Mouse (Mus musculus) gastrocnemius, postnatal 25 days (tissue): Measurements from ENCODE around the gene Hoxb8. TPM values are rescaled to one million over a fixed set of nuclear protein-coding genes. Genes with fewer than 3 reads are reported as not detected.

ENCODE experiments used
- DNase-seq: peaks from one replicate; pipeline ENCODE4 v3.0.0; 2022
- total RNA-seq, 2 experiments: library from RNA; stranded (reverse); gene quantifications; 1 replicate in 1 of 2; 2 replicates in 1 of 2; pipeline ENCODE4 v1.2.3; 2021

Gene Hoxb8
- total RNA-seq, 2 experiments from 2014 or later: 0.28 to 0.46 TPM

DNA sequence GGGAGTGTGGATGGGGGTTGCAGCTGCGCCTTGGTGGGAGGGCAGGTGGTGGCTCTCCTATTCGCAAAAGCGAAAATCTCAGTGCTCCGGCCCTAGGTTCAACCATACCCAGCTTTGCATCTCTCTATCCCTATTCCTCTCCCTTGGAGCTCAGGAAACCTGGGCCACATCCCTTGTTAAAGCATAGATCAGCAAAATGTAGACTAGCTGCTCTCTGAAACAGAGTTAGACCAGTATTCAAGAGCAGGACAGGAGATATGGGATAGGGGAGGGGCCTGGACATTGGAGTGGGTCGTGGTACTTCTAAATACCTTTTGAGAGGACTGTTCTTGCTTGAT lies 33.6 kb downstream of the Hoxb8 start:
- DNase-seq: no peak

DNA sequence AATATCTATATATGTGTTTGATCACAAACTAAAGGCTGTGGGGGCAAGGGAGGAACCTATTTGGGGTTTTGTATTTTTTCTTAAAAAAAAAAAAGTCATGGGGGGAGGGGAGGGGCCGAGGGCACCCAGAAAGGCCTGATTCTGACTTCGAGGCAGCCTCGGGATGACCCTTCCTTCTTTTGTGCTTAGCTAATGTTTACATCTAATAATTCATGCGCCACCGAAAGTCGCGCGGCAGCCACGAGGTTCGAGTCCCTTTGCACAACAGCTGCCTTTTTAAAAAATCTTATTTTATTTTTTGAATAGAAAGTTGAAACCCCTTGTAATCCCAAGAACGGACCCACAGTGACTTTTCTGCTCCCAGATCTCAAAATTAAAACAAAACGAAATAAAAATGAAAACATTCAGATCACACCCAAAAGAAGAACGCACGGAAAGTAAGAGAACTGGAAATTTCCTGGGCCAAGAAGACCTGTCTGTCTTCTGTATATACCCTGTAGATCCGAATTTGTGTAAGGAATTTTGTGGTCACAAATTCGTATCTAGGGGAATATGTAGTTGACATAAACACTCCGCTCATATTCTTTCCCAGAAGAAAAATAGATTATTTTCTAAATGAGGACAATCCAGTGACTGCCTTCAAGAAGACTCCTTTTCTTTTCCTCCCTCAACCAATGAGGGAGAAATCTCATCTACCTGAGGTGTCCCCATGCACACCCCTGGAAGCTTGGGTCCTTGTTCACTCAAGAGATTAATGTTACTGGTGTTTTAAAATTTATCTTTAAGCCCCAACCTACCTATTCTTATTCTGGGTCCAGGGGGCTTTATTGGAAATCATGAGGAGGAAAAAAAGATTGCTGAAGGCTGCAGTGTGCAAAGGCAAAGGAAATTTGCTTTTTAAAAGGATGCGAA lies 35.2 kb downstream of the Hoxb8 start:
- DNase-seq: no peak

DNA sequence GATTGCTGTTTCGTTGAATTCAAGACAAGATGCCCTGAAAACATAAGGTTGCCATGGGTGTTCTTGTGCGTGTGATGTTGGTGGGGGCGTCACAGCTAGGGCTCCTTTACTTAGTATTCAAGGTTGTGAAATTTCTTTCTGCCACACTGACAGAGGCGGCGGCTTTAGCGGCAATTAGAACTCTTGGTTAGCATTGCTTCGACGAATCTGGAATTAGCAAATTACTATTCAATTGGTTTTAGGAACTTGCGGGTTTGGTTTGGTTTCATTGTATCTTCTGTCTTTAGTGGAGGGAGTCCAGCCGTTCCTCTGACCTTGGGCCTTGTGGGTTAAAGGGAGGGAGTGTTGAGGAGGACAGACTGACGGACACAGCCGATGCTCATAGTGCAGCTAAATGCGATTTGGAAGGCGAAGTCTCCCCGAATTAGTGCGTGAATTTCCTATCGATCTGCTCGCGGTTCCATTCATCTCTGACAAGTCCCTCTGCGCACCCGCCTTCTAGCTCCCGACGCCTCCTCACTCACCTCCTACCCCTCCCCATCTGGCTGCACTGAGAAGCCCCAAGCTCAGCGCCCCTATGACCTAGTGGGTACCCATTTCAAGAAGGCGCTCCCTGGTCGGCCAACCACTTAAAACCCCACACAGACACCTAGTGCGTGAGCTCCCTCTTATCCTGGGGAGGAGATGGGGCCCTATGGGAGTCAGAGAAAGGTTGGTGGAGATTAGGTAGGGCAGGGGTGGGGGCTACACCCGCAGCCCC lies 36.1 kb downstream of the Hoxb8 start, which contains the start of gene Hoxb4:
Hoxb4 (plus strand) TSS at position 660 of the 760 bp plus-strand sequence.
- DNase-seq: no peak

DNA sequence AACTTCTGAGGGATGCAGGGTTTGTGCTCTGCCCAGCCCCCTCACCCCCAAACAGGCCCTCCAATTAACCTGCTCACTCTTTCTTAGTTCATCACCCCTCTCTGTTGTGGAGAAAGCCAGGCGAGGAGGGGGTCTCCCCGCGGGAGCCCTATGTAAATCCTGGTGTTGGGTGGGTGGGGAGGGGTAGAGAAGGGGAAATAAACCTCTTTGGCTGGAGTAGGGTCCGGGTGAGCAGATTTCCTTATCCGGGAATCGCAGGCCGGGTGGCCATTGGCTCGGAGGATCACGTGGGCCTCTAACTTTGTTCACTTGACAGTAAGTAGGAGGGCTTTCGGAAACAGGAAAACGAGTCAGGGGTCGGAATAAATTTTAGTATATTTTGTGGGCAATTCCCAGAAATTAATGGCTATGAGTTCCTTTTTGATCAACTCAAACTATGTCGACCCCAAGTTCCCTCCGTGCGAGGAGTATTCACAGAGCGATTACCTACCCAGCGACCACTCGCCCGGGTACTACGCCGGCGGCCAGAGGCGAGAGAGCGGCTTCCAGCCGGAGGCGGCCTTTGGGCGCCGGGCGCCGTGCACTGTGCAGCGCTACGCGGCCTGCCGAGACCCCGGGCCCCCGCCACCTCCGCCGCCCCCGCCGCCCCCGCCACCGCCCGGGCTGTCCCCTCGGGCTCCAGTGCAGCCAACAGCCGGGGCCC lies 36.8 kb downstream of the Hoxb8 start:
- DNase-seq: peak; percentile 38

DNA sequence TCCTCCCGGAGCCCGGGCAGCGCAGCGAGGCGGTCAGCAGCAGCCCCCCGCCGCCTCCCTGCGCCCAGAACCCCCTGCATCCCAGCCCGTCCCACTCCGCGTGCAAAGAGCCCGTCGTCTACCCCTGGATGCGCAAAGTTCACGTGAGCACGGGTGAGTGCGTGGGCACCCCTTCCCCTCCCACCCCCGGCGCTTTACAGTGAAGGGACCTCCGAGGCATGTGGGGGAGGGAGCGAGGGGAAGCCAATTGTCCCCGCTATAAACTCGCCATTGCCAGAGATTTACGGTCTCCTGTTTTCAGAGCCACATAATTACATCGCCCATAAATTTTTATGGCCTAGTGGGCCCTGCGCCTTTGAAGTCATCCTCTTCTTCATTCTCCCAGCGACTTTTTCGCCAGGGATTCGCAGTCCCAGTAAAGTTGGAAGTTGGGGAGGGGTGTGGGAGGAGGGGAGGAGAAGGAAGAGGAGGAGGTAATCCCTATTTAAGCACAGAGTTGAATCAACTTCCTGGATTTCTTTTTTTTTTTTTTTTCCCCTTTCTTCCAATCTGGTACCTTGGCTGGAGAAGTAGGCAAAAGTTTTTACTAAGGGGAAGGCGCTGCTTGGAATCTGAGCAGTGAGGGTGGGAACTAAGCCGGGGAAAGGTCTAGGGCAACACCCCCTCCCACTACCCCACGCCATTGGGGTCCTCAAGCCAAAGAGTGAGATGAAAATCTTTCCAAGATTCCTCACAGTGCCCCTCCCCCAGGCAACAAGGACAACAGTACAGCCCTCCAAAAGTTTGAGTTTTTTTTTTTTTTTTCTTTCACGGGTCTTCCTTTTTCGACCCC lies 37.6 kb downstream of the Hoxb8 start:
- DNase-seq: no peak

DNA sequence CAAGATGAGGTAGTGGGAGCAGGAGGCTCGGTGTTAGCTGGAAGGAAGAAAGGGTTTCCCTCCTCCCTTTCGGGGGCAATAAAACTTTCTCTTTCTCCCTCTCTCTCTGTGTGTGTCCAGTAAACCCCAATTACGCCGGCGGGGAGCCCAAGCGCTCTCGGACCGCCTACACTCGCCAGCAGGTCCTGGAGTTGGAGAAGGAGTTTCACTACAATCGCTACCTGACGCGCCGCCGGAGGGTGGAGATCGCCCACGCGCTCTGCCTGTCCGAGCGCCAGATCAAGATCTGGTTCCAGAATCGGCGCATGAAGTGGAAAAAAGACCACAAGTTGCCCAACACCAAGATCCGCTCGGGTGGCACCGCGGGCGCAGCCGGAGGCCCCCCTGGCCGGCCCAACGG lies 38.2 kb downstream of the Hoxb8 start:
- DNase-seq: no peak

DNA sequence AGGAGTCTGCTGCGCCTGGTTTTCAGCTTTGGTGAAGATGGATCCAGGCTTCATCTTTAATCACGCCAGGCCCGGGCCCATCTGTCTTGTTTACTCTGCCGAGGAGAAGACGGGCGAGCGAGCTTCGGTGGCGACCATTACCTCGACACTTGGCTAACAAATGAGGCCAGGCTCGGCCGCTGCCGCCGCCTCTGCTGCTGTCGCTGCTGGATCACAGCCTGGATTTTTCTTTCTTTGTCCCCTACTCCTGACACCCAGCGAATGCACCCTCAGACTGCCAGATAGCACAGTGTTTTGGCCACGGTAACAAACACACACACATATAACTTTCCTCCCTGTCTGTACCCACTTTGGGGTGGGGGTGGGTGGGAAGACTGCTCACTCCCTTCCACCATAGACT lies 39.0 kb downstream of the Hoxb8 start:
- no peak for DNase-seq

DNA sequence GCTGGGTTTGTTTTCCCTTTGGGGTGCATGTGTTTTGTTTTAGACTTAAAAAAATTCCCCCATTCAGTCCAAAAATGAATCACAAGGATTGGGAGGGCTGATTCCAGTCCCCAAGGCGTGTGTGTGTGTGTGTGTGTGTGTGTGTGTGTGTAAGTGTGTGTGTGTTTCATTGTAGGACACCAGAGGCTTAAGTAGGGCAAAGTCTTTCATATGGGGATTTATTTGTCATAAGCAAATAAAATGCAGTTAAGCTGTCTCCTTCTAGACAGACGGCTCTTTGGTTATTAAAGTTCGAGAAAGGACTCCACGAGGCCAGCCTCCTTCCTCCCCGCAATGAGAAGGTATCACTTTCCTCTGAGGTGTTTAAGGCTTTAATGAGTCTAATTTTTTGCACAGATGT lies 40.1 kb downstream of the Hoxb8 start:
- DNase-seq: no peak

DNA sequence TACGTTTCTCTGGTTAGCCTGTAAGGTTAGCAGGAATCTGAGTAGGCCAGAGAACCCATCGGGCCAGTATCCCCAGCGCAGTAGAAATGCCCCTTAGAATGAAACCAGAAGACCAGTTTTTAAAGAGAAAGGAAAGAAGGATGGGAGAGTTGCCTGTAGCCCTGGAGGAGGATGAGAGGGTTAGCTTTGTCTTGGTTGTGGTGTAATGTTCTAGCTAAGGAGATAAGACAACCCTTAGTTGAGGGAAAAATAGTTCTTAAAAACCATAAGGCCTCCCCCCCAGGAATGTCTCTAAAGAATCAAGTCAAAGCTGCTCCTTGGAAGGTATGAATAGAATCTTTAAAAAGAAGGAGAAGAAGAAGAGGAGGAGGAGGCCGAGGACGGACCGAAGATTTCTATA lies 41.0 kb downstream of the Hoxb8 start:
- DNase-seq: no peak

DNA sequence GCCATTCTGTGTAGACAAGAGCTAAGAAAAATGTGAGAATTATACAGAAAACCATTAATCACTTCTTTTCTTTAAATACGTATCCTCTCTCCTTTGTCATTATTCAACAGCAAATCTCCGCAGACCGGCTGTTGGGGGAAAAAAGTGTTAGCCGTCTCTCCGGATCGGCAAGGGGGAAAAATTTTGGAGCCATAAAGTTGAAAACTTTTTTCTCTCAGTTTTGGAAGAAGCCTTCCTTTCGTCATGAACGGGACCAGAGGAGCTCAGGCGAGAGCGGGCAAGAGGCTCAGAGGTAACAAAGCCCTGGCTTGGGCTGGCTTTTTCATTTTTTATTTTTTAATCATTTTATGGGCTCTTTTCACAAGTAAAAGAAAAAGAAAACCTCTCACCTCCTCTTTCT lies 41.4 kb downstream of the Hoxb8 start, which contains the start of gene Hoxb3:
Hoxb3 (plus strand) TSS at position 173 of the 400 bp plus-strand sequence.
- DNase-seq: no peak

DNA sequence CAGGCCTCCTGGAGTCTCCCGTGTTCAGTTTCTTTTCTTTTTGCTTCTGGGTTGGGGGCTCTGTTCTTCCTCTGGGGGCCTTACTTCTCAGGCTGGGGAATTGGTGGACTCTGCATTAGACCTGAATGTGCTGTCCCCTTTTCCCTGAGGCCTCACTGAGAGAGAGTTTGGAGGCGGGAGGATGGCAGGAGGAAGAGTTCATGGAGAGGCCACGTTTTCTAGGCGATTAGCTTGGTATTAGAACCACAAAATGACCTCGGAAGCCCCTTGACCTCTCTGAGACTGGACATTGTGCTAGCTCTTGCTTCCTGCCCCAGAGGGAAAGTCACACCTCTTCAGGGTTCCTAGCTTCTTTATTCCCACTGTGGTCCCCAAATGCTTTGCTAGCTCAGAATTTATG lies 42.4 kb downstream of the Hoxb8 start:
- DNase-seq: no peak

DNA sequence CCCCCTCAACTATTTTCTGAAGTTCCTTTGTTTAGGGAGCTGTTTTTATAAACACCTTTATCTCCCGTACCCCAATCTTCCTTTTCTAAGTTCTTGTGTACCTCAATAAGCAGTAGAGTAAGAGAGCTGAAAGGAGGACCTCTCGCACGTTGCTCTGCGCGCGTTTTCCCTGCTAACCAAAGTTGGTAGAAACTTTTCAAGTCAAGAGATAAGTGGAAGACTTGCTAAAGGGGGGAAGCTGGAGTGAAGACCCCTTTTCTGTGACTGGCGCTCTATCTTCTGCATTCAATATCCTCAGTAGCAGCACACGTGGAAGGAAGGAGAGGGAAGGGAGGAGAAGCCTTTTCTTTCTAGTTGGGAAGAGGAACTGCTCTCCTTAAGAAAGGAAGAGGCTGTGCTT lies 43.3 kb downstream of the Hoxb8 start:
- DNase-seq: no peak

DNA sequence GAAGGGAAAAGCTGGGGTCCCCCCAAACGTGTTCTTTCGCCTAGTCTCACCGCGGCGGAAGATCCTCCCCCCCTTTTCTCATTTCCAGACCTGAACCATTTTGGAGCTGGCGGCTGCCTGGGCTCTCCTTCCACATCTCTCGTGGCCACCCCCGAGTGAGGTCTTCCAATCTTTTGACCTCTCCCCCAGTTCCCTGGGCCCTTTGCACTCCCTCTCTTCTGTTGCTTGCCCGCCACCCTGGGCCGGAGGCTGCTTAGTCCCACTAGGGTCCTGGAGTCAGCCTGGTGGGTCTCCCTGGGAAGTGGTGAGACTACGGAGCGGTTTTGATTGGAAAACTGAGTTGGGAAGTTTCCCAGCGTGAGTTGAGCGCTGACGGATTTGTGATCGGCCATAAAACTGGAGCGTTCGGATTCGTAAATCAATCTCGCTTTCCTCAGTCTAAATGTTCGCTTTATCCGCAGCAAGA lies 44.1 kb downstream of the Hoxb8 start:
- DNase-seq: no peak

DNA sequence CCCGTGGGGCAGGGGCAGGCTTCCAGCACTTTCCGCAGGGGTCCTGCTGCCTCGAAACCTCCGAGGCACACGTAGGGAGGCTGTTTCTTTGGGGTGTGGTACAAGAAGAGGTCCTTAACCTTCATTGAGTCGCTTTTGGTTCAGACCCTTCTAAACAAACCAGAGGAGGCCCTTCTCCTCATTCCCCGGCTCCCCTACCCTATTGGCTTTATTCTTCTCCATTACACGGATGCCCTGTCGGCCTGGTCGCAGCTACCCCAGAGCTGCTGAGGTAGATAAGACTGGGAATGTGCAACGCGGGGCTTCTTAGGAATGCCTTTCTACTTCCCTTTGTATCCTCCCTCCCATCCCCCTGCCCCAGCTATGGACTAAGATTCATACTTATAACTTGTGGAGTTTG lies 45.0 kb downstream of the Hoxb8 start:
- DNase-seq: no peak

DNA sequence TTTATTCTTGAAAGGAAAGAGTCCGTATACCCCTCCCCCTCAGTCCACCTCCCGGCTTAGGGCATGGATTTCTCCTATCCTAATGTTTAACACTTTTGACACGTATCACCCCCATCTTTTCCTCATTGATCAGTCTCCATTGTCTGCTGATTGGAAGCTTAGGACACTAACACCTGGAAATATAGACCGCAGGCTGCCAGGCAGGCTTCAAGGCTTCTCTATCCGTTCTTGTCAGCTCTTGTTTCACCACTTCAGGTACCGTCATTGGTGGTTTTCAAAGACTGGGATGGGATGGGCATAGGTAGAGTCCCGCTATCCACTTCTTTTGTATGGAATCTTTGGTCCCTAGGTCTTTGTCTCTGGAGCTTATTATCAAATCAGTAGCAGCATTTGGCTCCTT lies 45.4 kb downstream of the Hoxb8 start:
- DNase-seq: no peak

DNA sequence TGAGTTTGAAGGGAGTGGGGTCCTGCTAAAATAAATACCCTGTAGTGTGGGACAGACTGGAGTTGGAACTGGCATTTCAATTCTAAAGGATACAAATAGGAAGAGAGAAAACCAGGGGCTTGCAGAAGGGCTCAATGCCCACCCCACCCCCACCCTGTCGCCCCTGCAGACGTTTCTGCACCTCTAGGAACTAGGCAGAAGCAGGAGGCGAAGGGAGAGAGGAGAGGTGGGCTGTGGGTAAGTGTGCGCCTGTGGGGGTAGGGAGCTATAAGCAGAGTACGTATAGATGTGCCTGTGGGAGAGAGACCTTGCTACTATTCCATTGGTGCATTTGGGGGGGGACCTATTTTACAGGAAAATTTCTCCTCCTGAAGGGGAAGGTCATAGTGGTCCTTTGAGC lies 46.0 kb downstream of the Hoxb8 start:
- no peak for DNase-seq

DNA sequence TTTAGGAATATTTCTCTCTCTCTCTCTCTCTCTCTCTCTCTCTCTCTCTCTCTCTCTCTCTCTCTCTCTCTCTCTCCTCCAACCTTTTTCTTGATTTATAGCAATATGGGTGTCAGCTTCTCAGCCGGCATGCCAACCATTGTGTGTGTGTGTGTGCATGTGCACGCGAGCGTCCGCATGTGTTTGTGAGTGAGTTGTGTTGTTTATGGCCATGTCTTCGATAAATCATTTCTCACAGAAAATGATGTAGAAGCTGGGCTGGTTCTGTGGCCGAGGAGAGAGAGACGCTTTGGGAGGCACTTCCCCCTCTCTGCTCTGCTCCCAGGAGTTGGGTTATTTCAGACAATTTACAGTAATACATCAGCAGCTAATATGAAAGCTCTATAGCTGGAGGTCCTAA lies 46.9 kb downstream of the Hoxb8 start:
- no peak for DNase-seq

DNA sequence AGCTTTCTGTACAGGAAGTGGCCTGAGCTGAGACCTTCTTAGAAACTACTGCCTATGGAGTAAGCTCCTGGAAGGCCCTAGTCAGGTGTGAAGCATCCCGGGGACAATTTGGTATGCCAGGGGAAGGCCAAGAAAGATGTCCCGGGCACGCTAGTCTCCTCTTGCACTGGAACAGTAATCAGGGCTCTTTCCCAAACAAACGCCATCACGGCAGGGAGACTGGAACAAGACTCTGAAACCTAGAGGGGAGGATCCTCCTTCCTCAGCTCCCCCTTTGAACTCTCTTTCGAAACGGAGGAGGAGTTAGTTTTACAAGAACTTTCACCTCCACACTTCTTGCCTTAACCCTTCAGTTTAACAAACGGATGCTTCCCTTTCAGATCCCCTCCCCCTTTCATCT lies 50.4 kb downstream of the Hoxb8 start:
- DNase-seq: no peak

DNA sequence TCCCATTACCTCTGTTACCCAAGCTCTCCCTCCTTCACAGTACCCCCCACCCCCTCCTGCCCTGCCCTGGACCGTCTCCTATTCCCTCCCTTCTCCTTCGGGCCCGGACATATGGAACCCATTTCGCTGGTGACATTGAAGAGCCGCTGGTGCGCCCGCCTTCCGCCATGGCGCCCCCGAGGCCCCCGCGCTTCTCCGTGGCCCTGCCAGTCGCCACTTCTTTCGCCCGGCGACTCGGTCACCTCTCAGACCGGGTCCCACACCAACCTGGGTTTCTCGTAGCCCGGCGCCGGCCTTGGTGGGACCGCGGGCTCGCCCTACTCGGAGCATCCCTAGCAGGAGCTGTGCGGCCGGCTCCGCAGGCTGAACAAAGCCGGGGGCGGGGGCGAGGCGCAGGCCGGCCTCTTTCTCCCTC lies 50.9 kb downstream of the Hoxb8 start:
- DNase-seq: no peak

DNA sequence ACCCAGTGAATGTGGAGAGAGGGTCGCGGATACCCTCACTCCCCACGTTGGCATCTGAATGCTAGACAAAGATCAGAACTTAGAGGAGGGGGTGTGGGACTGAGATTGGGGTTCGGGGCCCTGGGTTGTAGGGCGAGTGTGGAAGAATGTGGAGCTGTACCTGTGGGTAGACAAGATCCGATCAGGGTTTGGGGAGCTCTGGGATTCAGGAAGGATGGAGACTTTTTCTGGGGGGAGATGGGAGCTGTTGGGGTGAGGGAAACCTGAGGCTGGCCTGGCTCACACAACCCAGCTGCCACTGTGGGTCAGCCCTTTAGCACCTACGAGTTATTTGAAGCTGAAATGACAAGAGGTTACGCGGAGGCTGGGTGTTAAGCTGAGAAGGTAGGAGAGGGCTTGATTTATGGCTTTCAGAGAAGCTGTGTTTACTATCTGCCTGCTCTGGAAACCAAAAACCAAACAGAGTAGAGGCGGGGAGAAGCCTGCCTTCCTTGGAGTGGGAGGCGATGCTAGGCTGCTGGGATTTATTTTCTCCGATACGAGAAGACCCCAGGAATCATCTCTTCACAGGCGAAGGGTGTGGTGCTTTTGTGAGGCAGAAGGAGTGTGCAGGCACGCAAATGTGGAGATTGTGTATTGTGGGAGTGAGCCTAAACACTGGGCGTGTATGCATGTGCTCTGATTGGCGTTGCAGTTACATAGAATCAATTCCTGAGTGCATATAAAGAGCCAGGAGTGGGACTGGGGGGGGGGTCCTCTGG lies 51.7 kb downstream of the Hoxb8 start:
- DNase-seq: no peak

DNA sequence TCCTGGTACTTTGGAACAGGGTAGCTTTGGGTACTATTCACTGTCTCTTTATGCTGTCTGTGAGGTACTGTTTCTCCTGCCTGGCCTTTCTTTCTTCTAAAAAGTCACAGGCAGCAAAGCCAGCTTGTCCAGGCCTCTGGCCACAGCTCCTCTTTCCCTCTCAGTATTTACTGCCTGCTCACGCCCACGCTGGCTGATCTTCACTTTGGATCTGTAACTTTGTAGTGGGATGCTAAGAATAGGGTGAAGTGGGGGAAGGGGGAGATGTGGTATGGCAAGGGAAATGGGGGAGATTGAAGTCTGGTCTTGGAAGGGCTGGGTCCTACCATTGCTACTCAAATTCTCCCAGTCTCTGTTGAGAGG lies 52.3 kb downstream of the Hoxb8 start:
- no peak for DNase-seq
